Mouse (Mus musculus) MEL (cell line): Measurements from ENCODE around the gene Mboat1. TPM values are rescaled to one million over a fixed set of nuclear protein-coding genes. Genes with fewer than 3 reads are reported as not detected.

ENCODE experiments used
- DNase-seq: peaks from one replicate; pipeline ENCODE4 v3.0.0; 2011; ENCODE audit warnings: low read depth, low spot score
- H3K27ac ChIP-seq: 2 replicates; pipeline ENCODE4 v1.5.1; 2012; ENCODE audit warnings: low read depth, mild to moderate bottlenecking, control low read depth, low read length, moderate library complexity; ENCODE audit not compliant: control insufficient read depth
- H3K27me3 ChIP-seq, 2 experiments: fragments of 150-350 bp in 1 of 2; sonication (generic) in 1 of 2; 2 replicates each; pipeline ENCODE4 v1.6.1; 2012; ENCODE audit warnings: low read length in 2 of 2, mild to moderate bottlenecking in 2 of 2, improper control_type of control experiment in 1 of 2, moderate library complexity in 1 of 2; ENCODE audit not compliant: insufficient read depth in 2 of 2, control insufficient read depth in 1 of 2
- H3K36me3 ChIP-seq, 2 experiments: 2 replicates each; pipeline ENCODE4 v1.6.1; 2012 to 2014; ENCODE audit warnings: low read length in 2 of 2, improper control_type of control experiment in 1 of 2, inconsistent platforms in 1 of 2, mild to moderate bottlenecking in 1 of 2; ENCODE audit not compliant: insufficient read depth in 2 of 2, control insufficient read depth in 1 of 2
- H3K4me1 ChIP-seq, 2 experiments: fragments of 150-350 bp in 1 of 2; sonication (generic) in 1 of 2; 2 replicates each; pipeline ENCODE4 v1.6.1; 2012; ENCODE audit warnings: low read length in 2 of 2, improper control_type of control experiment in 1 of 2, mild to moderate bottlenecking in 1 of 2; ENCODE audit not compliant: insufficient read depth in 2 of 2, control insufficient read depth in 1 of 2
- H3K4me3 ChIP-seq, 2 experiments: fragments of 150-350 bp in 1 of 2; sonication (generic) in 1 of 2; 2 replicates each; pipeline ENCODE4 v1.5.1; 2012; ENCODE audit warnings: low read depth in 2 of 2, low read length in 2 of 2, mild to moderate bottlenecking in 2 of 2, moderate library complexity in 2 of 2, control low read depth in 1 of 2, improper control_type of control experiment in 1 of 2; ENCODE audit not compliant: control insufficient read depth in 1 of 2, insufficient read depth in 1 of 2
- H3K79me2 ChIP-seq: 2 replicates; pipeline ENCODE4 v1.6.1; 2012; ENCODE audit warnings: mild to moderate bottlenecking, low read length, moderate library complexity; ENCODE audit not compliant: control insufficient read depth, poor library complexity, insufficient read depth
- H3K9ac ChIP-seq: 2 replicates; pipeline ENCODE4 v1.6.1; 2012; ENCODE audit warnings: low read depth, mild to moderate bottlenecking, control low read depth, low read length, moderate library complexity; ENCODE audit not compliant: control insufficient read depth, poor library complexity, severe bottlenecking
- H3K9me3 ChIP-seq: fragments of 150-350 bp; sonication (generic); replicated peaks from 2 replicates; pipeline ENCODE4 v1.6.1; 2012; ENCODE audit warnings: mild to moderate bottlenecking, low read length, improper control_type of control experiment, moderate library complexity; ENCODE audit not compliant: insufficient read depth
- BHLHE40 ChIP-seq: IDR thresholded peaks from 2 replicates; pipeline ENCODE4 v1.6.1; 2012; ENCODE audit warnings: low read depth, mild to moderate bottlenecking, inconsistent platforms, low read length, improper control_type of control experiment, borderline replicate concordance
- CHD2 ChIP-seq: IDR thresholded peaks from 2 replicates; pipeline ENCODE4 v1.6.1; 2011; ENCODE audit warnings: low read length, improper control_type of control experiment
- CTCF ChIP-seq, 3 experiments: IDR thresholded peaks in 2 of 3; conservative IDR thresholded peaks in 1 of 3; 2 replicates each; pipeline ENCODE4 v1.5.1; 2011 to 2012; ENCODE audit warnings: low read length in 3 of 3, low read depth in 2 of 3, mild to moderate bottlenecking in 2 of 3, improper control_type of control experiment in 1 of 3, inconsistent platforms in 1 of 3, mixed read lengths in 1 of 3, moderate library complexity in 1 of 3; ENCODE audit not compliant: control insufficient read depth in 1 of 3, insufficient read depth in 1 of 3, poor library complexity in 1 of 3, severe bottlenecking in 1 of 3
- ELF1 ChIP-seq: IDR thresholded peaks from 2 replicates; pipeline ENCODE4 v1.6.1; 2014; ENCODE audit warnings: low read depth, mild to moderate bottlenecking, inconsistent platforms, low read length, improper control_type of control experiment, moderate library complexity
- JUND ChIP-seq: IDR thresholded peaks from 2 replicates; pipeline ENCODE4 v1.6.1; 2011; ENCODE audit warnings: low read depth, mild to moderate bottlenecking, improper control_type of control experiment, low read length
- MAX ChIP-seq: IDR thresholded peaks from 2 replicates; pipeline ENCODE4 v1.6.1; 2011; ENCODE audit warnings: low read length, improper control_type of control experiment
- MAZ ChIP-seq: IDR thresholded peaks from 2 replicates; pipeline ENCODE4 v1.6.1; 2012; ENCODE audit warnings: low read depth, mild to moderate bottlenecking, inconsistent platforms, low read length, improper control_type of control experiment
- MYB ChIP-seq: IDR thresholded peaks from 2 replicates; pipeline ENCODE4 v1.6.1; 2011; ENCODE audit warnings: mild to moderate bottlenecking, low read depth, low read length, improper control_type of control experiment
- MYC ChIP-seq: IDR thresholded peaks from 2 replicates; pipeline ENCODE4 v1.6.1; 2011; ENCODE audit warnings: low read depth, mild to moderate bottlenecking, low read length, improper control_type of control experiment, moderate library complexity
- POLR2AphosphoS2 ChIP-seq: IDR thresholded peaks from 2 replicates; pipeline ENCODE4 v1.6.1; 2011; ENCODE audit warnings: low read length, improper control_type of control experiment
- POLR2AphosphoS5 ChIP-seq: IDR thresholded peaks from 2 replicates; pipeline ENCODE4 v1.6.1; 2012; ENCODE audit warnings: low read depth, borderline replicate concordance, mild to moderate bottlenecking, inconsistent platforms, low read length, moderate library complexity, mixed read lengths
- RAD21 ChIP-seq: IDR thresholded peaks from 2 replicates; pipeline ENCODE4 v1.6.1; 2011; ENCODE audit warnings: mild to moderate bottlenecking, low read depth, low read length, improper control_type of control experiment
- SIN3A ChIP-seq: IDR thresholded peaks from 2 replicates; pipeline ENCODE4 v1.6.1; 2012; ENCODE audit warnings: low read length, improper control_type of control experiment, inconsistent platforms
- TCF12 ChIP-seq: IDR thresholded peaks from 2 replicates; pipeline ENCODE4 v1.6.1; 2014; ENCODE audit warnings: low read depth, mild to moderate bottlenecking, inconsistent platforms, low read length, improper control_type of control experiment, moderate library complexity
- USF2 ChIP-seq, 2 experiments: IDR thresholded peaks; 2 replicates each; pipeline ENCODE4 v1.6.1; 2011 to 2012; ENCODE audit warnings: improper control_type of control experiment in 2 of 2, low read length in 2 of 2, borderline replicate concordance in 1 of 2, inconsistent platforms in 1 of 2, low read depth in 1 of 2, mild to moderate bottlenecking in 1 of 2; ENCODE audit not compliant: insufficient read depth in 1 of 2
- ZMIZ1 ChIP-seq: IDR thresholded peaks from 2 replicates; pipeline ENCODE4 v1.6.1; 2012; ENCODE audit warnings: low read depth, mild to moderate bottlenecking, inconsistent platforms, low read length, improper control_type of control experiment, moderate library complexity
- ZNF384 ChIP-seq: IDR thresholded peaks from 2 replicates; pipeline ENCODE4 v1.6.1; 2012; ENCODE audit warnings: low read depth, mild to moderate bottlenecking, inconsistent platforms, low read length, improper control_type of control experiment
- polyA plus RNA-seq, 2 experiments: library from polyadenylated mRNA; stranded (reverse) in 1 of 2; unstranded in 1 of 2; fragments of >175 nt in 1 of 2; fragments of >200 nt in 1 of 2; gene quantifications; 2 replicates each; pipeline versions ENCODE4 v1.2.1 to v1.2.4; 2012; ENCODE audit warnings: low replicate concordance in 2 of 2, low read depth in 1 of 2; ENCODE audit not compliant: insufficient read length in 2 of 2, insufficient read depth in 1 of 2, missing spikeins in 1 of 2
- total RNA-seq: library from RNA; depleted of rRNA; stranded (reverse); fragments of 300-350 nt; gene quantifications from 2 replicates; pipeline ENCODE4 v1.2.3, GENCODE M21; 2012

Gene Mboat1
- total and polyA plus RNA-seq, 3 experiments = 19.8 to 21.9 TPM; not detected in 1

DNA sequence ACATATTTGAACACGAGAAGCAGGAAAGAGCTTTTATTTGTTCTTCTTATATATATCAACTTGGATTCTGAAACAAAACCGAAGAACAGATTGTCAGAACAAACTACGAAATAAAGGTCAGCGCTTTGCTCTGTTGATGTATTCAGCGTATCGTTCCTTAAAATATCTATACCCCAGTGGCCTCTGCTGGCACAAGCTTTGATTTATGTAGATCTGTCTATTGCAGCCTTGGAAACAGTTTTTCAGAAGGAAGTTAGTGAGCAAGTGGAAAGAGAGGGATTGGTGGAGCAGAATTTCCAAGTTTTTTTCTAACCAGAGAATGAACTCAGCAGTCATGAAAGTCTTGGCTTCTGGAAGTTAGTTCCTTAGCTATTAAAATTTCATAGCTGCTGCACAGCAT lies 103.1 kb downstream of the Mboat1 start:
- H3K9me3 ChIP-seq = no peaks in the 10 kb centered on the region
- no peak for DNase-seq
- H3K36me3 ChIP-seq = no peaks in the 10 kb centered on the region; a peak in 1 of 4 replicates
- H3K79me2 ChIP-seq = no peaks in the 10 kb centered on the region
- no peaks in the 10 kb centered on the region for H3K27me3 ChIP-seq
- H3K27ac ChIP-seq = no peak overlapping the region
- H3K4me3 ChIP-seq = no peak overlapping the region
- H3K9ac ChIP-seq = no peak overlapping the region
- no peak for TF ChIP-seq ELF1
- no peak for TF ChIP-seq SIN3A
- TF ChIP-seq POLR2AphosphoS5 = no peak
- TF ChIP-seq USF2 (IDR thresholded peaks at IDR 0.05; ENCODE audit: borderline replicate concordance in 1 of 2, insufficient read depth in 1 of 2, low read depth in 1 of 2, low read length in 2 of 2) = no peak
- TF ChIP-seq JUND = no peak
- TF ChIP-seq MAZ = no peak
- H3K4me1 ChIP-seq = no peaks in the 10 kb centered on the region

DNA sequence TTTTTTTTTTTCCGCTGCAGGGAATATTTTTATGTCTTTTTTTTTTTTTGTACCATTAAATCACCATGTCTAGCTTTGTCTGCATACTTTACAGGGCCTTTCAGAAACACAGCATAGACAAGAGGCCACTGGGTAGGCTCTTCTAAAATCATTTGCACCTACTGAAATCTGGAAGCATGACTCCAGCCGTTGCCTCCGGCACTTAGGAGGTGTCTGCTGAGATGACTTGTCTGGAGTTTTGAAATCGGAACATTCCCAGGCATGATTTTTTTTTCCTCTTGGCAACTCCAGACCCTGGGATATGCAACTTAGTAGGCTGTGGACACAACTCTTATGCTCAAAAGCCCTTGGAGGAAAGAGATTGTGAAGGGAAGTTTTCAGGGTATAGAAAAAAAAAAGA lies 109.3 kb downstream of the Mboat1 start:
- no peak overlapping the region for H3K27ac ChIP-seq
- H3K36me3 ChIP-seq = no peaks in the 10 kb centered on the region; a peak in 1 of 4 replicates
- H3K79me2 ChIP-seq = no peaks in the 10 kb centered on the region
- no peaks in the 10 kb centered on the region for H3K4me1 ChIP-seq
- no peaks in the 10 kb centered on the region for H3K27me3 ChIP-seq
- TF ChIP-seq MYC = no peak
- no peak for TF ChIP-seq CTCF (IDR thresholded peaks at IDR 0.05 in 2 of 3, conservative IDR thresholded peaks at IDR 0.05 in 1 of 3; ENCODE audit: control insufficient read depth in 1 of 3, insufficient read depth in 1 of 3, low read depth in 2 of 3, low read length in 3 of 3, poor library complexity in 1 of 3, severe bottlenecking in 1 of 3)
- no peak for TF ChIP-seq CHD2
- TF ChIP-seq BHLHE40 = no peak
- TF ChIP-seq ZNF384 = no peak
- no peak for TF ChIP-seq ZMIZ1
- no peak for TF ChIP-seq MAZ
- no peak for DNase-seq
- no peak overlapping the region for H3K4me3 ChIP-seq
- no peaks in the 10 kb centered on the region for H3K9me3 ChIP-seq
- no peak overlapping the region for H3K9ac ChIP-seq

GRCm38 (mm10) chr13:30250341-30250905 lies 114.1 kb downstream of the Mboat1 start:
- 0 out of 4 replicates have a peak, but pooled peaks cover 0 to 3% of the 10 kb centered on the region in 2 experiments for H3K4me1 ChIP-seq
- no peak overlapping the region for H3K27ac ChIP-seq
- no peak overlapping the region for H3K4me3 ChIP-seq
- H3K79me2 ChIP-seq = no peaks in the 10 kb centered on the region
- H3K27me3 ChIP-seq = no peaks in the 10 kb centered on the region
- no peak overlapping the region for H3K9ac ChIP-seq
- DNase-seq = no peak
- H3K36me3 ChIP-seq = 0 out of 4 replicates have a peak, but pooled peaks cover 0 to 3% of the 10 kb centered on the region in 2 experiments
- TF ChIP-seq MYB (no peak), CTCF (IDR thresholded peaks at IDR 0.05 in 2 of 3, conservative IDR thresholded peaks at IDR 0.05 in 1 of 3; ENCODE audit: control insufficient read depth in 1 of 3, insufficient read depth in 1 of 3, low read depth in 2 of 3, low read length in 3 of 3, poor library complexity in 1 of 3, severe bottlenecking in 1 of 3) (no peak), BHLHE40 (no peak), TCF12 (no peak), MAX (no peak), POLR2AphosphoS2 (no peak), RAD21 (no peak), CHD2 (no peak)
- TF ChIP-seq, all 39 proteins: peak for 0
- H3K9me3 ChIP-seq = no peaks in the 10 kb centered on the region
